Mouse (Mus musculus) spleen, adult 2 months (tissue): ENCODE data around the gene Ppil1.

Experiments used
- CTCF ChIP-seq: fragments of 200-500 bp; IDR thresholded peaks from 2 replicates; pipeline ENCODE4 v1.5.1; 2011; ENCODE audit warnings: mild to moderate bottlenecking, inconsistent platforms; ENCODE audit not compliant: insufficient read depth, insufficient read length, insufficient replicate concordance; ENCODE audit errors: extremely low read depth
- POLR2A ChIP-seq: fragments of 200-500 bp; IDR thresholded peaks from 2 replicates; pipeline ENCODE4 v1.6.1; 2011; ENCODE audit warnings: low read depth, low read length, inconsistent platforms

GRCm38 (mm10) chr17:29218017-29218416 is 46.0 kb downstream of the Ppil1 start:
- TF ChIP-seq CTCF (no peak), POLR2A (no peak)
